Mouse (Mus musculus): ENCODE data around the gene Tbx19. TPM values are rescaled to one million over a fixed set of nuclear protein-coding genes. Genes with fewer than 3 reads are reported as not detected.

The Tbx19 gene
- polyA plus RNA-seq, 1 experiment: not detected

GRCm38 (mm10) chr1:165113700-165114099, 46.9 kb downstream of the Tbx19 start:
- no peak for TF ChIP-seq CTCF (IDR thresholded peaks at IDR 0.05; ENCODE audit: insufficient read depth, low read depth, low read length)
- TF ChIP-seq POLR2A (IDR thresholded peaks at IDR 0.05; ENCODE audit: insufficient read depth, low read depth, low read length): no peak
- Histone ChIP-seq H3K27ac (ENCODE audit: insufficient read depth, low read depth, low read length) (peak overlapping the region; percentile 52), H3K4me1 (ENCODE audit: control insufficient read depth, insufficient read depth, low read length) (peaks cover 22% of the 10 kb centered on the region), H3K4me3 (ENCODE audit: insufficient read depth, low read depth, low read length) (no peak overlapping the region)
- WGBS: 31% methylated on average over 11 of the region's 11 CpGs

DNA sequence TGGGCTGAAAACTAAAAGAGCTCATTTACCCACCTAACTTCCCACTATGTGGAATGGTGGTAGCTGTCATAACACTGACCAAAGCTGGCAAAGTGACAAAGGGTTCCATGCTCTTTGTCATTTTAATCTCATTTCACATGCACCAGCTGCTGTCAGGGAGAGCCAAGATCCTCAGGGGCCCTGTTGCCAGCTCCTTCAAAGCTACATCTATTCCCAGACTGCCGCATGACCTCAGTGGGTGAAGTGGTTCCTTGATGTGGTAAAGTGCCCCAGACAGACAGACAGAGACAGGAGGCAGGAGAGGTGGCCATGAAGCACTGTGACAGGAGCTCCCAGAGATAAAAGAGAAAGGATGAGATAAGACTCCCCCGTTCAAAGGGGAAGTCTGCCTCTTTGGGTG, 49.9 kb downstream of the Tbx19 start:
- TF ChIP-seq POLR2A (IDR thresholded peaks at IDR 0.05; ENCODE audit: insufficient read depth, low read depth, low read length) (no peak), CTCF (IDR thresholded peaks at IDR 0.05; ENCODE audit: insufficient read depth, low read depth, low read length) (no peak)
- H3K4me3 ChIP-seq (ENCODE audit: insufficient read depth, low read depth, low read length): no peak overlapping the region
- H3K27ac ChIP-seq (ENCODE audit: insufficient read depth, low read depth, low read length): no peak overlapping the region
- 60% methylated on average over 2 of the region's 2 CpGs for WGBS
- peaks cover 34% of the 10 kb centered on the region for H3K4me1 ChIP-seq (ENCODE audit: control insufficient read depth, insufficient read depth, low read length)

DNA sequence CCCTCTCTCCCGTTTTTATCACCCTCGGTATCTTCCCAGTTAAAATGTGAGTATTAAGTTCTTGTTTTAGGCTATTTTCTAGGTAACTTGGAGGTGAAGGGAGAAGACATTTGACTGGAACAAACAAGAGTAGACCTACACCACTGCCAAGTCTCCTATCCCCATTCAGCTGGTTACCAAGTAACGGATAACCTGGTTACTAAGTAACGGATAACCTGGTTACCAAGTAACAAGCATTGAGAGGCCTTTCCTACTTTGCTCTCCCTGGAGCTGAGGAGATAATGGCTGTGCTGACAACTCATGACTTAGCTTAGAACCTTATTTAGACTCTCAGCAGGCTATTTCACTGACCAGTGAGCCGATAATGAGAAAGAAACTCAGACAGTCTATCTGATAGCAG, 51.4 kb downstream of the Tbx19 start:
- TF ChIP-seq CTCF (IDR thresholded peaks at IDR 0.05; ENCODE audit: insufficient read depth, low read depth, low read length) (no peak), POLR2A (IDR thresholded peaks at IDR 0.05; ENCODE audit: insufficient read depth, low read depth, low read length) (no peak)
- WGBS: 52% methylated on average over 5 of the region's 5 CpGs
- peaks cover 33% of the 10 kb centered on the region for H3K4me1 ChIP-seq (ENCODE audit: control insufficient read depth, insufficient read depth, low read length)
- H3K4me3 ChIP-seq (ENCODE audit: insufficient read depth, low read depth, low read length): no peak overlapping the region
- peak overlapping the region; percentile 59 for H3K27ac ChIP-seq (ENCODE audit: insufficient read depth, low read depth, low read length)

DNA sequence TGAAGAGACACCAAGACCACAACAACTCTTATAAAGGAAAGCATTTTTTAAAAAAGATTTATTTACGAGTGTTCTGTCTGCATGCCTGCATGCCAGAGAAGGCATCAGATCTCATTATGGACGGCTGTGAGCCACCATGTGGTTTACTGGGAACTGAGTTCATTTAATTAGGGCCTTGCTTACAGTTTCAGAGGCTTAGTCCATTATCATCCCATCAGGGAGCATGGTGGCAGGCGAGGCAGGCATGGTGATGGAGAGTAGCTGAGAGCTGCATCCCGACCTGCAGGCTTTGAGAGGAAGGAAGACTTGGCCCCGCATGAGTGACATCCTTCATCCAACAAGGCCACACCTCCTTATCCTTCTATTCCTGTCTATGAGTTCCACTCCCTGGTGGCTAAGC, 52.1 kb downstream of the Tbx19 start:
- Histone ChIP-seq H3K27ac (ENCODE audit: insufficient read depth, low read depth, low read length) (peak overlapping the region; percentile 81), H3K4me3 (ENCODE audit: insufficient read depth, low read depth, low read length) (no peak overlapping the region), H3K4me1 (ENCODE audit: control insufficient read depth, insufficient read depth, low read length) (peaks cover 29% of the 10 kb centered on the region)
- TF ChIP-seq CTCF (IDR thresholded peaks at IDR 0.05; ENCODE audit: insufficient read depth, low read depth, low read length): no peak
- TF ChIP-seq POLR2A (IDR thresholded peaks at IDR 0.05; ENCODE audit: insufficient read depth, low read depth, low read length): no peak
- WGBS: 28% methylated on average over 5 of the region's 5 CpGs

- no peak overlapping the region for H3K4me3 ChIP-seq (ENCODE audit: insufficient read depth, low read depth, low read length)
- peaks cover 29% of the 10 kb centered on the region for H3K4me1 ChIP-seq (ENCODE audit: control insufficient read depth, insufficient read depth, low read length)
- H3K27ac ChIP-seq (ENCODE audit: insufficient read depth, low read depth, low read length): peak overlapping the region; percentile 73
- WGBS: 40% methylated on average over 2 of the region's 2 CpGs
- TF ChIP-seq CTCF (IDR thresholded peaks at IDR 0.05; ENCODE audit: insufficient read depth, low read depth, low read length): no peak
- no peak for TF ChIP-seq POLR2A (IDR thresholded peaks at IDR 0.05; ENCODE audit: insufficient read depth, low read depth, low read length)
Measured at GRCm38 (mm10) chr1:165106011-165106385, 54.6 kb downstream of the Tbx19 start.

GRCm38 (mm10) chr1:165105270-165106010, 55.1 kb downstream of the Tbx19 start:
- no peak overlapping the region for H3K4me3 ChIP-seq (ENCODE audit: insufficient read depth, low read depth, low read length)
- peak overlapping the region; percentile 93 for H3K27ac ChIP-seq (ENCODE audit: insufficient read depth, low read depth, low read length)
- WGBS: 45% methylated on average over 9 of the region's 9 CpGs
- peaks cover 29% of the 10 kb centered on the region for H3K4me1 ChIP-seq (ENCODE audit: control insufficient read depth, insufficient read depth, low read length)
- no peak for TF ChIP-seq CTCF (IDR thresholded peaks at IDR 0.05; ENCODE audit: insufficient read depth, low read depth, low read length)
- TF ChIP-seq POLR2A (IDR thresholded peaks at IDR 0.05; ENCODE audit: insufficient read depth, low read depth, low read length): no peak

DNA sequence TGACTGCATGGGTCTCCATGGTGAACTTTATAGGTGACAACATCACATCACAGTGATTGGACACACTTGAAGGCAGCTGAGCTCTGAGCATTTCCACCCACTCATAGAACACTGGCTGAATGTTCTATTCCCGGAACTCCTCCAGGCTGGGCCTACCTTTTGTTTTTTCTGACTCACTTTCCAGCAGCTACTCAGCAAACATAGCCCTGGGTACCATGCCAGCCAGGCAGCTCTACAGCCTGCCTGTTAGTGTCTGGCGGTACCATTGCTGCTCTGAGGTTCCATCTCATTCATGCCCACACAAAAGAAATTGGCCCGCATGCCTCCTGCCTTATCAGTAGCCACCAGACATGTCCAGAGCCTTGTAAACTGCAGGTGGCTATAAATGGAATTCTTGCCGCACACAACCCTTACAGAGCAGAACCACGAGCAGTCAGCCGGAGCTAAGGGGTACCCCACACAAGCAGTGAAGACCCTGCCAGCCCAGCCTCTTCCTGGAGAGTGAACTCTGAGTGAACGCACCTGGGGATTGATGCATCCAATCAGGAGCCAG, 55.8 kb downstream of the Tbx19 start:
- TF ChIP-seq CTCF (IDR thresholded peaks at IDR 0.05; ENCODE audit: insufficient read depth, low read depth, low read length) (no peak), POLR2A (IDR thresholded peaks at IDR 0.05; ENCODE audit: insufficient read depth, low read depth, low read length) (no peak)
- H3K4me3 ChIP-seq (ENCODE audit: insufficient read depth, low read depth, low read length): no peak overlapping the region
- WGBS: 48% methylated on average over 7 of the region's 7 CpGs
- H3K27ac ChIP-seq (ENCODE audit: insufficient read depth, low read depth, low read length): peak overlapping the region; percentile 93
- peaks cover 29% of the 10 kb centered on the region for H3K4me1 ChIP-seq (ENCODE audit: control insufficient read depth, insufficient read depth, low read length)

GRCm38 (mm10) chr1:165099569-165099968, 61.0 kb downstream of the Tbx19 start:
- peaks cover 8% of the 10 kb centered on the region for H3K4me1 ChIP-seq (ENCODE audit: control insufficient read depth, insufficient read depth, low read length)
- no peak for TF ChIP-seq POLR2A (IDR thresholded peaks at IDR 0.05; ENCODE audit: insufficient read depth, low read depth, low read length)
- no peak for TF ChIP-seq CTCF (IDR thresholded peaks at IDR 0.05; ENCODE audit: insufficient read depth, low read depth, low read length)

GRCm38 (mm10) chr1:165094871-165095270, 65.7 kb downstream of the Tbx19 start:
- Histone ChIP-seq H3K4me3 (ENCODE audit: insufficient read depth, low read depth, low read length) (no peak overlapping the region), H3K27ac (ENCODE audit: insufficient read depth, low read depth, low read length) (no peak overlapping the region), H3K4me1 (ENCODE audit: control insufficient read depth, insufficient read depth, low read length) (peaks cover 16% of the 10 kb centered on the region)
- WGBS: 15% methylated on average over 7 of the region's 7 CpGs
- TF ChIP-seq POLR2A (IDR thresholded peaks at IDR 0.05; ENCODE audit: insufficient read depth, low read depth, low read length) (no peak), CTCF (IDR thresholded peaks at IDR 0.05; ENCODE audit: insufficient read depth, low read depth, low read length) (no peak)

More at GRCm38 (mm10) chr1:165099569-165099968, 61.0 kb downstream of the Tbx19 start:
- peak overlapping the region; percentile 72; the same call in 1 of the 2 replicates for H3K27ac ChIP-seq (ENCODE audit: insufficient read depth, low read depth, low read length)
- H3K4me3 ChIP-seq (ENCODE audit: insufficient read depth, low read depth, low read length): no peak overlapping the region
